Mouse (Mus musculus) heart, embryonic 16.5 days (tissue): ENCODE results near the gene Ttc8. TPM values are rescaled to one million over a fixed set of nuclear protein-coding genes. Genes with fewer than 3 reads are reported as not detected.

Experiments
- ATAC-seq: fragments of 200-750 bp; cut with Nextera tagmentation; replicated peaks from 2 replicates; pipeline ENCODE4 v1.8.0; 2017; ENCODE audit warnings: moderate number of reproducible peaks; ENCODE audit not compliant: insufficient read depth, low FRiP score; ENCODE audit errors: extremely low read depth
- H3K27ac ChIP-seq: fragments of 300-500 bp; sonication (generic); 2 replicates; pipeline ENCODE4 v1.5.1; 2014; ENCODE audit warnings: mild to moderate bottlenecking, low read length, control low read depth, moderate library complexity
- H3K27me3 ChIP-seq: fragments of 300-500 bp; sonication (generic); 2 replicates; pipeline ENCODE4 v1.6.1; 2014; ENCODE audit warnings: low read length, mixed read lengths; ENCODE audit not compliant: control insufficient read depth, insufficient read depth
- H3K36me3 ChIP-seq: fragments of 300-500 bp; sonication (generic); 2 replicates; pipeline ENCODE4 v1.6.1; 2014; ENCODE audit not compliant: control insufficient read depth, insufficient read depth
- H3K4me1 ChIP-seq: fragments of 300-500 bp; sonication (generic); 2 replicates; pipeline ENCODE4 v1.6.1; 2014; ENCODE audit warnings: low read length, mixed read lengths; ENCODE audit not compliant: control insufficient read depth, insufficient read depth
- H3K4me2 ChIP-seq: fragments of 300-500 bp; sonication (generic); 2 replicates; pipeline ENCODE4 v1.6.1; 2014; ENCODE audit warnings: low read depth, mild to moderate bottlenecking, control low read depth, low read length
- H3K4me3 ChIP-seq: fragments of 300-500 bp; sonication (generic); 2 replicates; pipeline ENCODE4 v1.5.1; 2014; ENCODE audit warnings: mild to moderate bottlenecking, control low read depth, low read length
- H3K9ac ChIP-seq: fragments of 300-500 bp; sonication (generic); 2 replicates; pipeline ENCODE4 v1.6.1; 2014; ENCODE audit warnings: low read length, control low read depth
- H3K9me3 ChIP-seq: fragments of 300-500 bp; sonication (generic); replicated peaks from 2 replicates; pipeline ENCODE4 v1.6.1; 2016; ENCODE audit warnings: low read length; ENCODE audit not compliant: control insufficient read depth
- WGBS: fragments of 180-500 bp; shearing (Covaris S2); extraction: QIAGEN DNeasy Blood & Tissue Kit; methylation state at CpG from one replicate; pipeline ENCODE4 v1.1.7; 2014; 5-methylcytosine and 5-hydroxymethylcytosine counted together
- polyA plus RNA-seq: library from polyadenylated mRNA; unstranded; fragments of >200 nt; fragmentation: Nextera tagmentation; extraction: Ambion mirVana; gene quantifications from 2 replicates; pipeline ENCODE4 v1.2.1, GENCODE M21; 2015

The Ttc8 gene
- polyA plus RNA-seq, 1 experiment from 2014 or later = 13.5 TPM

GRCm38 (mm10) chr12:98961008-98961407, 40.6 kb downstream of the Ttc8 start:
- Histone ChIP-seq H3K4me1 (no peaks in the 10 kb centered on the region), H3K27ac (no peak overlapping the region), H3K4me2 (no peak overlapping the region), H3K4me3 (no peak overlapping the region), H3K27me3 (no peaks in the 10 kb centered on the region), H3K36me3 (no peaks in the 10 kb centered on the region; the same call in 1 of the 2 replicates), H3K9ac (no peak overlapping the region), H3K9me3 (no peaks in the 10 kb centered on the region)
- WGBS = 70% methylated on average over 7 of the region's 7 CpGs
- ATAC-seq = no peak

GRCm38 (mm10) chr12:98961415-98961814, 41.0 kb downstream of the Ttc8 start:
- Histone ChIP-seq H3K4me2 (no peak overlapping the region), H3K9ac (no peak overlapping the region), H3K27me3 (no peaks in the 10 kb centered on the region), H3K36me3 (no peaks in the 10 kb centered on the region; the same call in 1 of the 2 replicates), H3K4me3 (no peak overlapping the region), H3K9me3 (no peaks in the 10 kb centered on the region), H3K27ac (no peak overlapping the region), H3K4me1 (no peaks in the 10 kb centered on the region)
- ATAC-seq = no peak
- WGBS = 82% methylated on average over 4 of the region's 4 CpGs

GRCm38 (mm10) chr12:98965441-98966135, 45.2 kb downstream of the Ttc8 start:
- H3K9ac ChIP-seq = no peak overlapping the region
- no peaks in the 10 kb centered on the region for H3K36me3 ChIP-seq
- ATAC-seq = no peak
- WGBS = 56% methylated on average over 4 of the region's 4 CpGs
- H3K9me3 ChIP-seq = no peaks in the 10 kb centered on the region
- H3K4me2 ChIP-seq = no peak overlapping the region
- no peaks in the 10 kb centered on the region for H3K27me3 ChIP-seq
- H3K4me3 ChIP-seq = no peak overlapping the region
- H3K27ac ChIP-seq = no peak overlapping the region
- H3K4me1 ChIP-seq = no peaks in the 10 kb centered on the region

GRCm38 (mm10) chr12:98972291-98972690, 51.9 kb downstream of the Ttc8 start:
- no peak for ATAC-seq
- 90% methylated on average over 3 of the region's 3 CpGs for WGBS
- Histone ChIP-seq H3K27me3 (no peaks in the 10 kb centered on the region), H3K9me3 (no peaks in the 10 kb centered on the region), H3K9ac (no peak overlapping the region), H3K36me3 (0 out of 2 replicates have a peak, but pooled peaks cover 3% of the 10 kb centered on the region), H3K27ac (no peak overlapping the region), H3K4me3 (no peak overlapping the region), H3K4me2 (no peak overlapping the region), H3K4me1 (no peaks in the 10 kb centered on the region)

- no peak overlapping the region for H3K4me3 ChIP-seq
- no peak overlapping the region for H3K4me2 ChIP-seq
- H3K4me1 ChIP-seq = no peaks in the 10 kb centered on the region
- H3K9me3 ChIP-seq = no peaks in the 10 kb centered on the region
- H3K27me3 ChIP-seq = no peaks in the 10 kb centered on the region
- no peak for ATAC-seq
- no peak overlapping the region for H3K9ac ChIP-seq
- 85% methylated on average over 10 of the region's 10 CpGs for WGBS
- no peak overlapping the region for H3K27ac ChIP-seq
- peaks cover 7% of the 10 kb centered on the region for H3K36me3 ChIP-seq
Observed at GRCm38 (mm10) chr12:98973461-98973860, 53.1 kb downstream of the Ttc8 start.

GRCm38 (mm10) chr12:98974157-98974804, 53.9 kb downstream of the Ttc8 start:
- no peak overlapping the region for H3K4me2 ChIP-seq
- 65% methylated on average over 12 of the region's 12 CpGs for WGBS

GRCm38 (mm10) chr12:98981081-98981480, 60.7 kb downstream of the Ttc8 start:
- Histone ChIP-seq H3K4me1 (no peaks in the 10 kb centered on the region), H3K9ac (no peak overlapping the region), H3K4me3 (no peak overlapping the region), H3K4me2 (no peak overlapping the region), H3K27ac (no peak overlapping the region), H3K9me3 (0 out of 2 replicates have a peak, but pooled peaks cover 3% of the 10 kb centered on the region), H3K36me3 (peaks cover 12% of the 10 kb centered on the region), H3K27me3 (no peaks in the 10 kb centered on the region)
- no peak for ATAC-seq
- 85% methylated on average over 3 of the region's 3 CpGs for WGBS

More at GRCm38 (mm10) chr12:98974157-98974804, 53.9 kb downstream of the Ttc8 start:
- H3K9me3 ChIP-seq = 0 out of 2 replicates have a peak, but pooled peaks cover 3% of the 10 kb centered on the region
- H3K27me3 ChIP-seq = no peaks in the 10 kb centered on the region
- H3K4me3 ChIP-seq = no peak overlapping the region
- no peak for ATAC-seq
- H3K27ac ChIP-seq = no peak overlapping the region
- no peaks in the 10 kb centered on the region for H3K4me1 ChIP-seq
- no peak overlapping the region for H3K9ac ChIP-seq
- H3K36me3 ChIP-seq = peaks cover 7% of the 10 kb centered on the region

GRCm38 (mm10) chr12:98984785-98985184, 64.4 kb downstream of the Ttc8 start:
- H3K27ac ChIP-seq = no peak overlapping the region
- H3K9me3 ChIP-seq = no peaks in the 10 kb centered on the region
- H3K4me1 ChIP-seq = no peaks in the 10 kb centered on the region
- H3K27me3 ChIP-seq = no peaks in the 10 kb centered on the region
- H3K9ac ChIP-seq = no peak overlapping the region
- peaks cover 4% of the 10 kb centered on the region; the same call in 1 of the 2 replicates for H3K36me3 ChIP-seq
- no peak overlapping the region for H3K4me2 ChIP-seq
- 79% methylated on average over 2 of the region's 2 CpGs for WGBS
- ATAC-seq = no peak
- no peak overlapping the region for H3K4me3 ChIP-seq

GRCm38 (mm10) chr12:98991076-98991829, 70.9 kb downstream of the Ttc8 start:
- Histone ChIP-seq H3K27ac (no peak overlapping the region), H3K36me3 (no peaks in the 10 kb centered on the region), H3K4me3 (no peak overlapping the region), H3K4me2 (no peak overlapping the region), H3K9ac (no peak overlapping the region), H3K9me3 (no peaks in the 10 kb centered on the region), H3K27me3 (no peaks in the 10 kb centered on the region), H3K4me1 (no peaks in the 10 kb centered on the region)
- ATAC-seq = no peak
- 68% methylated on average over 2 of the region's 2 CpGs for WGBS
